Mouse (Mus musculus) stomach, postnatal 0 days (tissue): ENCODE measurements around the gene Impg1. TPM values are rescaled to one million over a fixed set of nuclear protein-coding genes. Genes with fewer than 3 reads are reported as not detected.

Experiments
- ATAC-seq: fragments of 200-750 bp; cut with Nextera tagmentation; 2 replicates; pipeline ENCODE4 v1.8.0; 2017; ENCODE audit not compliant: low FRiP score, low TSS enrichment
- DNase-seq: peaks from one replicate; pipeline ENCODE4 v3.0.0-alpha.2; 2016; ENCODE audit warnings: low spot score
- H3K27ac ChIP-seq: fragments of 300-500 bp; sonication (generic); replicated peaks from 2 replicates; pipeline ENCODE4 v1.5.1; 2014; ENCODE audit warnings: mild to moderate bottlenecking, control low read depth
- H3K27me3 ChIP-seq: fragments of 300-500 bp; sonication (generic); 2 replicates; pipeline ENCODE4 v1.6.1; 2014; ENCODE audit warnings: low read length; ENCODE audit not compliant: control insufficient read depth, insufficient read depth
- H3K36me3 ChIP-seq: fragments of 300-500 bp; sonication (generic); 2 replicates; pipeline ENCODE4 v1.6.1; 2014; ENCODE audit warnings: low read length, mixed read lengths; ENCODE audit not compliant: control insufficient read depth, insufficient read depth
- H3K4me1 ChIP-seq: fragments of 300-500 bp; sonication (generic); replicated peaks from 2 replicates; pipeline ENCODE4 v1.6.1; 2014; ENCODE audit warnings: antibody characterized with exemption; ENCODE audit not compliant: control insufficient read depth, insufficient read depth
- H3K4me2 ChIP-seq: fragments of 300-500 bp; sonication (generic); replicated peaks from 2 replicates; pipeline ENCODE4 v1.6.1; 2014; ENCODE audit warnings: low read depth, mild to moderate bottlenecking, control low read depth, moderate library complexity
- H3K4me3 ChIP-seq: fragments of 300-500 bp; sonication (generic); 2 replicates; pipeline ENCODE4 v1.5.1; 2014; ENCODE audit warnings: low read depth, low read length, control low read depth
- H3K9ac ChIP-seq: fragments of 300-500 bp; sonication (generic); 2 replicates; pipeline ENCODE4 v1.6.1; 2014; ENCODE audit warnings: mild to moderate bottlenecking, low read length, control low read depth, mixed read lengths
- H3K9me3 ChIP-seq: fragments of 300-500 bp; sonication (generic); 2 replicates; pipeline ENCODE4 v1.6.1; 2016; ENCODE audit warnings: low read length; ENCODE audit not compliant: control insufficient read depth
- CTCF ChIP-seq: IDR thresholded peaks from 2 replicates; pipeline ENCODE4 v1.5.1; 2016; ENCODE audit warnings: antibody characterized with exemption, low read depth, mild to moderate bottlenecking, moderate library complexity
- EP300 ChIP-seq: optimal IDR thresholded peaks from 2 replicates; pipeline ENCODE3; 2016; ENCODE audit warnings: antibody characterized with exemption
- WGBS: fragments of 180-500 bp; shearing (Covaris S2); extraction: QIAGEN DNeasy Blood & Tissue Kit; methylation state at CpG from one replicate; pipeline ENCODE4 v1.1.7; 2014; 5-methylcytosine and 5-hydroxymethylcytosine counted together
- polyA plus RNA-seq: library from polyadenylated mRNA; unstranded; fragments of >200 nt; fragmentation: Nextera tagmentation; extraction: Ambion mirVana; gene quantifications from 2 replicates; pipeline ENCODE4 v1.2.1, GENCODE M21; 2015

The Impg1 gene
- polyA plus RNA-seq = 0.59 and 0.76 TPM in 2 replicates

- Histone ChIP-seq H3K4me1 (no peaks in the 10 kb centered on the region), H3K27me3 (no peaks in the 10 kb centered on the region), H3K36me3 (no peaks in the 10 kb centered on the region), H3K9ac (no peak within 1 kb of the TSS), H3K4me2 (no peak within 1 kb of the TSS), H3K4me3 (no peak within 1 kb of the TSS), H3K27ac (no peak within 1 kb of the TSS), H3K9me3 (no peaks in the 10 kb centered on the region)
- no peak for ATAC-seq
- WGBS = 41% methylated on average over 6 of the region's 6 CpGs
- TF ChIP-seq EP300 (no peak), CTCF (no peak)
- DNase-seq = no peak
Observed at GRCm38 (mm10) chr9:80465381-80465780, at the start of gene Impg1. TSS of gene Impg1 (minus strand) at chr9:80465481.

- H3K4me1 ChIP-seq = no peaks in the 10 kb centered on the region
- ATAC-seq (no peak), DNase-seq (no peak)
- H3K4me3 ChIP-seq = no peak overlapping the region
- no peaks in the 10 kb centered on the region for H3K27me3 ChIP-seq
- WGBS = 82% methylated on average over 7 of the region's 7 CpGs
- H3K27ac ChIP-seq = no peak overlapping the region
- no peak overlapping the region for H3K9ac ChIP-seq
- no peaks in the 10 kb centered on the region for H3K9me3 ChIP-seq
- TF ChIP-seq CTCF (no peak), EP300 (no peak)
- H3K36me3 ChIP-seq = no peaks in the 10 kb centered on the region
- H3K4me2 ChIP-seq = no peak overlapping the region
Observed at GRCm38 (mm10) chr9:80509464-80510153, 44.3 kb upstream of the Impg1 start.

GRCm38 (mm10) chr9:80504496-80505012, 39.3 kb upstream of the Impg1 start:
- H3K27ac ChIP-seq = no peak overlapping the region
- H3K27me3 ChIP-seq = no peaks in the 10 kb centered on the region
- TF ChIP-seq CTCF = no peak
- TF ChIP-seq EP300 = no peak
- no peak overlapping the region for H3K4me3 ChIP-seq
- H3K4me2 ChIP-seq = no peak overlapping the region
- H3K36me3 ChIP-seq = no peaks in the 10 kb centered on the region
- no peaks in the 10 kb centered on the region for H3K4me1 ChIP-seq
- 44% methylated on average over 2 of the region's 2 CpGs for WGBS
- H3K9ac ChIP-seq = no peak overlapping the region
- ATAC-seq = no peak
- DNase-seq = no peak
- no peaks in the 10 kb centered on the region for H3K9me3 ChIP-seq

GRCm38 (mm10) chr9:80491591-80491990, 26.3 kb upstream of the Impg1 start:
- 85% methylated on average over 4 of the region's 4 CpGs for WGBS
- no peak for DNase-seq
- TF ChIP-seq EP300 (no peak), CTCF (no peak)

DNA sequence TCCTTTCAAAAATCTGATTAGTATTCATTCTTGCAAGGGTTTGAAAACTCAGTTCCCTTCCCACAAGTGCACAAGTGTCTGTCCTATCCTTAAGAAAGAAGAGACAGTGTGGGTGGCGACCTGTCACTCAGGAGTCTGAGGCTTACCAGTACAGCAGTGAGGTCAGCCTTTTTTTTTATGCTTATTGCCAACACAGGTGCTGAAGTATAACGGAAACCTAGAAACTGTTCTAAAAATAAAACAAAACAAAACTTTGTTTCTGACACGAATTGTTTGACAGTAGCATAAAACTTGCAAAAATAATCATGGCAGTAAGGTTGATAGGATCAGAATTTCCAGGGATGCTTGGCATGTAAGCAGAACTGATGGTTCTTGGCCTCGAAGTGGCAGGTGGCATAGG, 4.9 kb downstream of the Impg1 start:
- H3K4me2 ChIP-seq = no peak overlapping the region
- H3K9ac ChIP-seq = no peak overlapping the region
- no peaks in the 10 kb centered on the region for H3K4me1 ChIP-seq
- H3K36me3 ChIP-seq = no peaks in the 10 kb centered on the region
- no peak overlapping the region for H3K27ac ChIP-seq
- no peaks in the 10 kb centered on the region for H3K9me3 ChIP-seq
- H3K27me3 ChIP-seq = no peaks in the 10 kb centered on the region
- no peak for TF ChIP-seq CTCF
- TF ChIP-seq EP300 = no peak
- 60% methylated on average over 4 of the region's 4 CpGs for WGBS
- H3K4me3 ChIP-seq = no peak overlapping the region
- DNase-seq (no peak), ATAC-seq (no peak)

More at GRCm38 (mm10) chr9:80491591-80491990, 26.3 kb upstream of the Impg1 start:
- no peaks in the 10 kb centered on the region for H3K4me1 ChIP-seq
- H3K27me3 ChIP-seq = no peaks in the 10 kb centered on the region
- no peak overlapping the region for H3K4me2 ChIP-seq
- no peak overlapping the region for H3K27ac ChIP-seq
- no peak overlapping the region for H3K4me3 ChIP-seq
- H3K9me3 ChIP-seq = no peaks in the 10 kb centered on the region
- H3K9ac ChIP-seq = no peak overlapping the region
- H3K36me3 ChIP-seq = no peaks in the 10 kb centered on the region
- ATAC-seq = no peak
